Mouse (Mus musculus) cerebellum, adult 11-12 months (tissue): Measurements from ENCODE around the gene Zscan21.
"Not testable (repeated sequence)": the region's sequence is repeated elsewhere in the genome, so short reads cannot be mapped to it uniquely, and the experiment has no call there.

Experiments used
- DNase-seq: peaks from one replicate; pipeline ENCODE4 v3.0.0; 2022

The Zscan21 gene

DNA sequence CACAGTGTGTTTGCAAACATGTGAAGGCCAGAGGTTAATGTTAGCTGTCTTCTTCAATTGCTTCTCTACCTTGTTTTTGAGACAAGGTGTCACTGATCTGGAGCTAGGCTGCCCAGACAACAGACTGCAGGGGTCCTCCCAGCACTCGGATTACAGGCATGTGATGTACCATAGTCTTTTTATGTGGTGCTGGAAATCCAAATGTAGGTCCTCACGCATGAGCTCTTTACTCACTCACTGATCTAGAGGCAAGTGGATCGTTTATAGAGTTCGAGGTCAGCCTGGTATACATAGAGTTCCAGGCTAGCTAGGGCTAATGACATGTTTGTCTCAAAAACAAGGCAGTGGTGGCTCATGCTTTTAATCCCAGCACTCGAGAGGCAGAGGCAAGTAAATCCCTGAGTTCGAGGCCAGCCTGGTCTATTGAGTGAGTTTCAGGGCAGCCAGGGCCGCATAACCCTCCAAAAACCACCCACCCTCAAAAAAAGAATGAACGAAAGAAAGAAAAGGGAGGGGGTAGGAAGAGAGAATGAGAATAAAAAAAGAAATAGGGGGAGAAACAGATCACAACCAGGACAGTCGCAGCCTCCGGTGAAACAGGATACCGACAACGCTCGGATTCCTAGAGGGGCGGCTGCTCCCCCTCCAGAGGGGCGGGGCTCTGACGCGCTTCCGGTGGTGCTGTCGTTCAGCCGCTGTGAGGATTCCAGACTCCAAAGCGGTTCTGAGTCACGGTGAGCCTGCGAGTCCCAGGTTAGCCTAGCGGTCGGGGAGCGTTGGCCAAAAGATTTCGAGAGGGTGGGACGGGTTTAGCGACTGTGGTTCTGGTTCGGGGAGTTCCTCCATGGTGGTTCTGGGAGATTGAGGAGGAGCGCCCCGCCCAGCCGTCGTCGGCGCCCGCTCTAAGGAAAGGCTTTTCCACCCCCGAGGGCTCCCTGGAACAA lies at the start of gene Zscan21:
Zscan21 (plus strand) TSS at position 649 of the 944 bp plus-strand sequence.
- DNase-seq, result peak; percentile 85

GRCm38 (mm10) chr5:138073803-138074202 lies 42.9 kb upstream of the Zscan21 start:
- no peak for DNase-seq

DNA sequence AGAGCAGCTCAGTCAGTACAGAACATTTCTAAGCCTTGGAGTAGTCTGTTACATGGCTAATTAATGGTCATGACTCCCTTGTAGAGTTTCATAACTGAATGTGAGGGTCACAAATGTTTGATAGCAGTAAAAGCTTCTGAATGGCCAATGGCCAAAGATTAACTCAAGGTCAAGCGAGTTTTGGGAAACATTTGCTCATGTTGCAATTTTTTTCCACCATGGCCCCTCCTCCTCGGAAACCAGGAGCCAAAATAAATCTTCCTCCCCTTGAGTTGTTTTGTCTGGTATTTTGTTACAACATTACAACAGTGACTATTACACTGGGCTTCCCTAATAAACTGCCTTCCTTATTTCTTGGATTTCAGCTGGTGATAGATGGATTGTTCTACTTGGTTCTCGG lies 41.0 kb upstream of the Zscan21 start:
- no peak for DNase-seq

- DNase-seq, result no peak
These were observed 40.6 kb upstream of the Zscan21 start for GRCm38 (mm10) chr5:138076148-138076547.

DNA sequence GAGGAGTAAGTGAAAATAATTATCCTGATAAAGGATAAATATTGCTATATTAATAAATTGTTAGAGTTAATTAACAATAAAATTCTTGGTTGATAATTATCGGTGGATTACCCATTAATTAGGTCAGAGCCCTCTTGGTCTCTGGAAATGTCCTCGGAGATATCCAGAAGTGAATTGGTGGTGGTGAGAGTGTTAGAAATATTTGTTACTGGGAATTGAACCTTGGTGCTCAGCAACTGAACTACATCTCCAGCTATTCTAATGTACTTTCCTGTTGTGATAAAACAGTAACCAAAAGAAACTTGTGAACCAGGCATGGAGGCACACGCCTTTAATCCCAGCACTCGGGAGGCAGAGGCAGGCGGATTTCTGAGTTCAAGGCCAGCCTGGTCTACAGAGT lies 36.2 kb upstream of the Zscan21 start:
- DNase-seq, result no peak

- no peak for DNase-seq
These were observed 35.3 kb upstream of the Zscan21 start for GRCm38 (mm10) chr5:138081446-138081845.

DNA sequence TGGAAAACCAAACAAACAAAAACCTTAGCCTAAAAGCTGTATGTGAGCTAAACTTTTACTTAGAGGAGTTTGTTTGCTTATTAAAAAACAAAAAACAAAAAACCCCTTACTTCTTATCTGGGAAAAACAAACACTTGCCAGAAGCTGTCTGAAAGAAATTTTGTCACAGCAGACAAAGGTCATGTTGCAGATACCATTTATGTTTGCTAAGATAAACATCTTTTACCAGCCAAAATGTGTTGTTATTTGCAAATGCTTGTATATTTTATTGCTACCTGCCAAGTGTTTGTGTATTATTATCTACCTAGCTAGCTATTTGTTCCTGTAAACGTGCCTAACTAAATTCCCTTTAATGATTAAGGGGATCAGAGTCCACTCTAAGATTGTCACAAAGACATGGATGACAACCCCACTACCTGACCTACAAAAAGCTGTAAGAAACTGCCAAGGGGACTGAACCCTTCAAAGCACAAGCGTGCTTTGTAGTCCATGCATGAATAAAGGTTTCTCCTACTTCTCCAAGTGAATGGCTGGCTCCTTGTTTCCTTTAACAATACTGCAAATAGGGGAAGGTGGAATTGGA lies 33.3 kb upstream of the Zscan21 start:
- no peak for DNase-seq

GRCm38 (mm10) chr5:138083936-138084335 lies 32.8 kb upstream of the Zscan21 start:
- no peak for DNase-seq

GRCm38 (mm10) chr5:138084507-138084906 lies 32.2 kb upstream of the Zscan21 start:
- no peak for DNase-seq

DNA sequence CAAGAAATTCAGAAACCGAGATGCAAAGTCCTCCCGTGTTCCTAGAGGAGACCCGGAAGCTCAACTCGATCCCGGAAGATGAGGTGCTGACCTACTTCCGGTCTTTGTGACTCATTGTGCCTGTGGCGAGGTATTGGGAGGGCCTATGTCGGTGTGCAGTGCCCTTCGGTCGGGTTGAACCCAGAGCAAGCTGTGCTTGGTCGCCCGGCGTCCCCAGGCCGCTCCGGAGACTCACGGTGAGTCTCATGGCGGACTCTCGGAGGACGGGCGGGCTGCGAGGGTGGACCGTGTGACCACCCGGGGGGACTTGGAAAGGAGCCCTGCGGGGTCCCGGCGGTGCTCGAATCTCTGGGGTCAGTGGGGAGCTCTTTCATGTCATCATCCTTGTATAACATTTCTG lies 31.7 kb upstream of the Zscan21 start, which contains the start of gene Zkscan1:
Zkscan1 (plus strand) TSS at position 89 of the 400 bp plus-strand sequence.
- DNase-seq, result peak; percentile 84

DNA sequence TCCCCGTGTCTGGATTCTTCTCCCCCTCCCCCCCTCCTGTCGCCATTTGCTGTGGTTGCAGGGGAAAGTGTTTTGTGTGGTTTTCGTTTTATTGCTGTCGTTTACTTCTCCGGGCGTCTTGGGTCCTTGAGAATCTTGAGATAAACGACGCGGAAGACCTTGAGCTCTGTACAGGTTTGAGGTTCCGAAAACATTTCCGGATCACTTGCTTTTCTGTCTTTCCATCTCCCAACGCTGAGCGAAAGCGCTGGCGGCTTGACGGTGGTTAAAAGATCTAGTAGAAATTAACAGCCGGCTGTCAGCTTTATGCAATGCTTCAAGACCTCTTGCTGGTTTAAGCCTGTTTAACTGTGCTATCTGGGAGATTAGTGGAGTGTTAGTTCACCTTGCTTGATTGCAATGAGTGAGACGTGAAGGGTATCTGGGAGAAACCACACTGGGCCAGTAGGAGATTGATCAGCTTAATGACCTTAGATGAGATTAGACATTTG lies 31.2 kb upstream of the Zscan21 start:
- DNase-seq, result no peak

- DNase-seq, result no peak
These were observed 29.9 kb upstream of the Zscan21 start for GRCm38 (mm10) chr5:138086842-138087241.

DNA sequence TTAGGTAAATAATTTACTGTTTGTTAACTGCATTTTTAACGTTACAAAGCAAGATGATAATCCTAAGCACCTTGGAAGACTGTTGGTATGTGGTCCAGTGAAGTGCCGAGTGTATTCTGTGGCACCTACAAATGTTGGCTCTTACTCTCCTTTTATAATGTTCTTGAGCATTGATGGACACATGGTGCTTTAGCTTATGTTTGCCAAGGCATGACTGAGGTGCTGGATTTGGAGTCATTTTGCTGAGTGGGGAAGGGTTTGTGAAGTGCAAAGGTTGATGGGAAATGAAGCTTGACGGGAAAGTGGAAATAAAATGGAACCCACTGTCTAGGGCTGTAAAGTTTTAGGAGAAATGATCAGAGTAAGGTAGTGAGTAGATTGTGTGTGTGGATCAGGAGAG lies 28.3 kb upstream of the Zscan21 start:
- DNase-seq, result no peak

DNA sequence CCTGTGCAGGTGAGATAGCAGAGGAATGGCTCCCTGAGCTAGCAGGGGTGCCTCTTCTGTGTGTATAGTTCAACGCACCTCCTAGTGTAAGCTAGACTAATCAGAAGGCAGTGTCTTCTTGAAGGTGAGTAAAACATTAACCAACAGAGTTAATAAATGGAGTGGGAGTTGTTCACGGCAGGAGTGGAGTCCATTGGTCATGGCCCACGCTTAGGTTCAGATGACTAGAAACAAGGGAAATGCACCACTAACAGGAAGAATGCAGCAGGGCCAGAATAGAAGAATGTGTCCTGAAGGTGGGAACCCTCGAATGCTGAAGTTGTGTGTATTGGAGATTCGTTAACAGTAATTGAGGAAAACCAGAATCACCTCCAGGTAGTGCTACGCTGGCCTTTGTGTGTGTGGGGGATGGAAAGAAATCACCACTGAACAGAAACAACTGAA lies 27.6 kb upstream of the Zscan21 start:
- no peak for DNase-seq

GRCm38 (mm10) chr5:138090271-138090670 lies 26.4 kb upstream of the Zscan21 start:
- DNase-seq, result no peak

DNA sequence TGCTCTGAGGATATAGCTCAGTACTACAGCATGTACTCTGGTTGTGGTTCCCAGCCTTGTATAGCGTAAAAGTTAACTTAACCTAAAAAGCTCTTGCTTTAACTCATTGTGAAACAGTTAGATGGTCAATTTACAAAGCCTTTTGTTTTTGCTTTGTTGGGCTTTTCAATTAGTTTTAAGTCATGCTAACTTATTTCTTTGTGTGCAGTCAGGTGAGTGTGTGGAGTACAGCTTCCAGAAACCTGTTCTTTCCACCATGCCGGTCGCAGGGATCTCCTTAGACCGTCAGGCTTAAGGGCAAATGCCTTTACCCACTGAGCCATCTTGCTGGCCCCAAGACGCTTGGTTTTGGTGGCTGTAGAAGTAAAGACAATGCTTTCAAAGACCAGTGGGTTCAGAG lies 26.0 kb upstream of the Zscan21 start:
- DNase-seq, result no peak

DNA sequence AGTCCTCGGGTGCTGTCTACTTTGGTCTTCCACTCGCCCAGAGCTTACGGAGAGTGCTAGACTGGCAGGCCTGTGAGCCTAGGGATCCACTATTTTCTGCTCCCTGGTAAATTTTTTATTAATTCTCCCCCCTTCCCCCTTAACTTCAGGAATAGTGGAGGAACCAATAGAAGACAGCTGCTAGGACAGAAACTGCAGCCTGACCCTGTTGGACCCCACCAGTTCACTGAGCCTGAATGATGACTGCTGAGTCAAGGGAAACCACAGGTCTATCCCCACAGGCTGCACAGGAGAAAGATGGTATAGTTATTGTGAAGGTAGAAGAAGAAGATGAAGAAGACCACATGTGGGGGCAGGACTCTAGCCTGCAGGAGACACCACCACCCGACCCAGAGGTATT lies 23.9 kb upstream of the Zscan21 start:
- DNase-seq, result no peak

DNA sequence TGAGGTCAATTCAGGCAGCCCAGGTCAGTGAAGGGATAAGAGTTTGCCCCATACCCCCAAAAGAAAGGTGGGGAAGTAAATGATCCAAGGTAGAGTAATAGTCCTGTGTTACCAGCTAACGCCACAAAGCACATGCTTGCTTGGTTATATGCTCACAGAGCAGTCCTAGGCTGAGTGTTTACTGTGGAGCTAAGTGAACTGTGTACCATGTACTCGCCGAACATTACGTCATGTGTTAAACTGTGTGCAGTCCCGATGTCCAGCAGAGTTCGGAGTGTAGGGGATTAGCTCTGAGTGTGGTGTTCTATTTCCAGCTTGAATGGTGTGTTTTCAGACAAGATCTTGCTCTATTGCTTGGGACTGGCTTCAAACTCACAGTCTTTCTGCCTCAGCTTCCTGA lies 22.2 kb upstream of the Zscan21 start:
- no peak for DNase-seq

DNA sequence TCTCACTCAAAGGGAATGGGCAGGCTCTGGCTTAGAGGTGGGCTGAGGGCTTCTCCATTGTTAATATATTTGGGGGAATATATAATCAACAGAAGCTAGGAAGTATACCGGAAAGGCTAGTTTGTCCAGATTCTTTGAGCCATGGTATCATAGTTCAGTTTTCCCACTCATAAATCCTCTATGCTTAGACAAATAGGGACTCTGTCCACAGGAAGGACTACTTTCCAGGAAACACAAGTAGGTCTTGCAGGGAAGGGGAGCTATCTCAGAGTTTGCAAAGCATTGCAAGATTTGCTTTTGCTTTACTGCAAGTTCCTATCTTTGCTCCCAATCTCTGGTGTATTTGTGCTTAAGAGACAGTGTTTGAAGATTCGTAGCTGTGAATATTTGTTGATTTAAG lies 11.7 kb upstream of the Zscan21 start:
- no peak for DNase-seq

GRCm38 (mm10) chr5:138107130-138107529 lies 9.6 kb upstream of the Zscan21 start:
- no peak for DNase-seq

DNA sequence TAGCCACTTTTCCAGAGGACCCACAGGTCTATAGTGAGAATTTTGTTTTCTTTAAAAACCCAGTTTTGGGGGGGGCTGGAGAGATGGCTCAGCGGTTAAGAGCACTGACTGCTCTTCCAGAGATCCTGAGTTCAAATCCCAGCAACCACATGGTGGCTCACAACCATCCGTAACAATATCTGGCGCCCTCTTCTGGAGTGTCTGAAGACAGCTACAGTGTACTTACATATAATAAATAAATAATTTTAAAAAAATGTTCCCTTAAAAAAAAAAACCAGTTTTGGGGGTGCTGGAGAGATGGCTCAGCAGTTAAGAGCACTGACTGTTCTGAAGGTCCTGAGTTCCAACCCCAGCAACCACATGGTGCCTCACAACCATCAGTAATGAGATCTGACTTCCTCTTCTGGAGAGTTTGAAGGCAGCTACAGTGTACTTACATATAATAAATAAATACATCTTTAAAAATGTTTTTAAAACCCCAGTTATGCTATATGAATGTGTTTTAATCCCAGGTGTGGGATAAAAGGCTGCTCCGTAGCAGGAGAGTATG lies 6.8 kb upstream of the Zscan21 start:
- not testable (repeated sequence) for DNase-seq

- no peak for DNase-seq
These were observed 704 bp downstream of the Zscan21 start for GRCm38 (mm10) chr5:138117199-138118015.

- DNase-seq, result no peak
These were observed 1.3 kb downstream of the Zscan21 start for GRCm38 (mm10) chr5:138118041-138118440.
